Mouse (Mus musculus) heart, embryonic 12.5 days (tissue): ENCODE data around the gene Ankrd2. TPM values are rescaled to one million over a fixed set of nuclear protein-coding genes. Genes with fewer than 3 reads are reported as not detected.

Experiments used
- ATAC-seq: fragments of 200-750 bp; cut with Nextera tagmentation; 2 replicates; pipeline ENCODE4 v1.8.0; 2017; ENCODE audit warnings: moderate TSS enrichment, moderate library complexity; ENCODE audit not compliant: insufficient number of reproducible peaks, low FRiP score
- H3K27ac ChIP-seq: fragments of 300-500 bp; sonication (generic); 2 replicates; pipeline ENCODE4 v1.5.1; 2016; ENCODE audit warnings: mild to moderate bottlenecking, moderate library complexity; ENCODE audit not compliant: poor library complexity, severe bottlenecking
- H3K27me3 ChIP-seq: fragments of 300-500 bp; sonication (generic); replicated peaks from 2 replicates; pipeline ENCODE4 v1.6.1; 2016; ENCODE audit warnings: mild to moderate bottlenecking, moderate library complexity
- H3K36me3 ChIP-seq: fragments of 300-500 bp; sonication (generic); 2 replicates; pipeline ENCODE4 v1.6.1; 2016; ENCODE audit warnings: mild to moderate bottlenecking, moderate library complexity
- H3K4me1 ChIP-seq: fragments of 300-500 bp; sonication (generic); replicated peaks from 2 replicates; pipeline ENCODE4 v1.6.1; 2016; ENCODE audit warnings: mild to moderate bottlenecking
- H3K4me2 ChIP-seq: fragments of 300-500 bp; sonication (generic); 2 replicates; pipeline ENCODE4 v1.6.1; 2016; ENCODE audit warnings: mild to moderate bottlenecking, moderate library complexity
- H3K4me3 ChIP-seq: fragments of 300-500 bp; sonication (generic); 2 replicates; pipeline ENCODE4 v1.5.1; 2016; ENCODE audit warnings: mild to moderate bottlenecking
- H3K9ac ChIP-seq: fragments of 300-500 bp; sonication (generic); 2 replicates; pipeline ENCODE4 v1.6.1; 2016; ENCODE audit warnings: mild to moderate bottlenecking, moderate library complexity
- H3K9me3 ChIP-seq: fragments of 300-500 bp; sonication (generic); replicated peaks from 2 replicates; pipeline ENCODE4 v1.6.1; 2016; ENCODE audit warnings: mild to moderate bottlenecking, moderate library complexity
- WGBS: fragments of 180-500 bp; shearing (Covaris S2); methylation state at CpG from one replicate; pipeline ENCODE4 v1.1.7; 2016; 5-methylcytosine and 5-hydroxymethylcytosine counted together
- polyA plus RNA-seq: library from polyadenylated mRNA; unstranded; fragments of >200 nt; fragmentation: Nextera tagmentation; extraction: Ambion mirVana; gene quantifications from 2 replicates; pipeline ENCODE4 v1.2.1, GENCODE M21; 2016

Ankrd2 gene
- polyA plus RNA-seq, 1 experiment from 2014 or later = not detected

- Histone ChIP-seq H3K4me3 (no peak overlapping the region), H3K27ac (no peak overlapping the region), H3K36me3 (peaks cover 12% of the 10 kb centered on the region), H3K9me3 (no peaks in the 10 kb centered on the region), H3K27me3 (peaks cover 3% of the 10 kb centered on the region), H3K9ac (no peak overlapping the region), H3K4me2 (no peak overlapping the region; the same call in 1 of the 2 replicates), H3K4me1 (peaks cover 21% of the 10 kb centered on the region)
- no peak for ATAC-seq
- 54% methylated on average over 11 of the region's 11 CpGs for WGBS
Observed at GRCm38 (mm10) chr19:42034881-42035455, 832 bp upstream of the Ankrd2 start.

DNA sequence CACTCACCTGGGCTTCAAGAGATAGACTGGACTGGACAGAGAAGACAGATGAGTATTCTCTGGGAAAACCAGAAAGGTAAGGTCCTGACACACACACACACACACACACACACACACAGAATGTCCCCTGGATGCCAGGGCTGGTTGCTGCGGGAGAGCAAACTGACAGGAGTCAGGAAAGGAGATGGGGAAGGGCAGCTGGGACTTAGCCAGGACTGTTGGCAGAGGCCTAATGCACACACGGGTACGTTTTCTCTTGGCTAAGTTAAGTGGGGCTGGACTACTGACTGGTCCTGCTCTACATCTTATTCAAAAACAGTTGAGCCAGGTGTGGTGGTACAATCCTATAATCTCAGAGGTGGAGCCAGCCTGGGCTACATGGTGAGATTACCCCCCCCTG, 557 bp downstream of the Ankrd2 start:
- Histone ChIP-seq H3K36me3 (peaks cover 12% of the 10 kb centered on the region), H3K4me3 (no peak overlapping the region), H3K9ac (no peak overlapping the region), H3K9me3 (no peaks in the 10 kb centered on the region), H3K27me3 (peaks cover 12% of the 10 kb centered on the region), H3K27ac (no peak overlapping the region), H3K4me2 (no peak overlapping the region), H3K4me1 (peaks cover 21% of the 10 kb centered on the region)
- no peak for ATAC-seq
- 72% methylated on average over 3 of the region's 3 CpGs for WGBS

DNA sequence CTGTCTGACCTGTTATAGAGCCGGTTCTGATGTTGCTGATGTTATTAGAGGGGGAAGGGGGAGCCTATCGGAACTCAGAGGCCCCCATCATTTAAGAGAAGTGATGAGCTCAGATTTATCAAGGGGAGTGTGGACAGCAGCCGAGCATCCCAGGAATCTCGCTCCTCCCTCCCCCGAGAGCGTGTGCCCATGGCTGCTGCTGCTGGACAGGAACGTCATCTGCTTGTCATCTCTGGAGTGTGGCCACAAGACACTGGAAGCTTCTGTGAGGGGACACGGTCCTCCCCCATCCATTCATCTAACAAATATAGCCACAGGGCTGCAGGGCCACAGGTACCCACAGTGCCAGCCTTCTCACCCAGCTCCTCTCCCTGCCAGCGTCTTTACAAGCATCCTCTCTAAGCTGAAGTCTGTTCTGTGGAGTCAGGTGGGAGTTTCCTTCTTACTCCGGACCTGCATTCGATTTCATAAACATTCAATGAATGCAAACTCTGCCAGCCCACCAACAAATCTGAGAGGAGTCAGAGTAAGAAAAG, 1.4 kb downstream of the Ankrd2 start:
- Histone ChIP-seq H3K4me3 (no peak overlapping the region), H3K4me1 (peaks cover 21% of the 10 kb centered on the region), H3K9ac (no peak overlapping the region), H3K27me3 (peaks cover 12% of the 10 kb centered on the region), H3K36me3 (peaks cover 12% of the 10 kb centered on the region), H3K4me2 (no peak overlapping the region), H3K9me3 (no peaks in the 10 kb centered on the region), H3K27ac (no peak overlapping the region)
- WGBS = 49% methylated on average over 11 of the region's 11 CpGs
- ATAC-seq = no peak

DNA sequence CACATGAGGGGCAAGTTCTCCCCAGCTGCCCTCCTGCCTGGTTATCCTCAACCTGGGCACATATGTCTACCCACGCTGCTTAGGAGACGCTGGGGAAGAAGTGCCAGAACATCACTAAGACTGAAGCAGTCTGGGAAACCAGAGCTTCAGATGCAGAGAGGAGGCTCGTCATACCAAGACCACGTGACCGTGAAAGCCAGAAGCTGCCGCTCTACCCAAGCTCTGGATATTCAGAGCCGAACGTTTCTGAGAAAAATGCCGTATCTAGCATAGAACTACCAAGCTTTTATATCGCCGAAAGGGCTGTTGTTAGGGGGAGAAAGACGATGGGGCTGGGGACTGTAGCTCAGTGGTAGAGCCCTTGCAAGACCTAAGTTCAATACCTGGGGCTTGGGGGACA, 2.5 kb downstream of the Ankrd2 start:
- 92% methylated on average over 12 of the region's 12 CpGs for WGBS
- Histone ChIP-seq H3K4me1 (peaks cover 21% of the 10 kb centered on the region), H3K27ac (no peak overlapping the region), H3K27me3 (peaks cover 12% of the 10 kb centered on the region), H3K9me3 (no peaks in the 10 kb centered on the region), H3K9ac (no peak overlapping the region), H3K4me3 (no peak overlapping the region), H3K4me2 (no peak overlapping the region), H3K36me3 (peaks cover 7% of the 10 kb centered on the region)
- no peak for ATAC-seq

DNA sequence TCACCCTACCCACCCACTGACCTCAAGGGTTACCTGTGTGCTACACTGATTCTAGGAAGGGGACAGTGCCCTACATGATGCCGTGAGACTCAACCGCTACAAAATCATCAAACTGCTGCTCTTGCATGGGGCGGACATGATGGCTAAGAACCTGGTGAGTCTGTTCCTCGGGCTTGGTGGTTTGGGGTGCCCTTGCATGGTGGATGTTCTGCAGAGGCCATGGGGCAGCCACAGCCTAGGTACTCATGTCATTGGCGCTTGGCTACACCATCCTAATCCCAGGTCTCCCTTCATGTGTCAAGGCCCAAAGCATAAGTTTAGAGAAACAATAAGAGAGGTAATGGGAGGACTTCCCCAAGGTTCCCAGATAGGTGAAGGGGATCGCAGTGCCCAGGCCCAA, 8.2 kb downstream of the Ankrd2 start:
- H3K4me2 ChIP-seq = no peak overlapping the region
- peaks cover 12% of the 10 kb centered on the region for H3K27me3 ChIP-seq
- no peaks in the 10 kb centered on the region for H3K36me3 ChIP-seq
- no peak overlapping the region for H3K4me3 ChIP-seq
- no peak overlapping the region for H3K27ac ChIP-seq
- H3K9ac ChIP-seq = no peak overlapping the region
- no peaks in the 10 kb centered on the region for H3K9me3 ChIP-seq
- no peak for ATAC-seq
- 92% methylated on average over 6 of the region's 6 CpGs for WGBS
- H3K4me1 ChIP-seq = 0 out of 2 replicates have a peak, but pooled peaks cover 4% of the 10 kb centered on the region

- H3K9ac ChIP-seq = peak within 1 kb of the TSS; percentile 13; the same call in 1 of the 2 replicates
Observed at GRCm38 (mm10) chr19:42045269-42046102, 9.7 kb downstream of the Ankrd2 start, which contains the start of gene Hoga1. Gene Hoga1 (plus strand): TSS chr19:42045610.

DNA sequence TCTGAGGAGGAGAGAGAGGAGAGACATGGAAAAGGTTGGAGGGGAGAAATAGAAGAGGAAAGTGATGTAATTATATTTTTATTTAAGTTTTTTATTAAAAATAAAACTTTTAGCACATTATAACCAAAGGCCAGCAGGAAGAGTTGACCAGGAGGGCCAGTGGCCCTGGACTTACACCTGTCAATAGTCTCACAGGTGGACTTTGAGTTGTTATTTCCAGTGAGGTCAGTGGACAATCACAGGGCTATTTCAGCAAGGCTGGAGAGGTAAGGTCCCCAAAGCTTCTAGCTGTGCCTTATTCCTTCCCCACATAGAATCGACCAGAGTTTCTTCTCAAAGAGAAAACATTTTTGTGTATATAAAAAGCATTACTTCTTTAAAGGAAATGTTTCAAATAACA, 14.5 kb downstream of the Ankrd2 start:
- Histone ChIP-seq H3K4me2 (no peak overlapping the region), H3K9ac (no peak overlapping the region), H3K27me3 (no peaks in the 10 kb centered on the region), H3K9me3 (no peaks in the 10 kb centered on the region), H3K4me3 (no peak overlapping the region), H3K36me3 (no peaks in the 10 kb centered on the region), H3K27ac (no peak overlapping the region), H3K4me1 (peaks cover 4% of the 10 kb centered on the region; the same call in 1 of the 2 replicates)
- 70% methylated on average over 1 of the region's 1 CpGs for WGBS
- ATAC-seq = no peak

More at GRCm38 (mm10) chr19:42045269-42046102, 9.7 kb downstream of the Ankrd2 start, which contains the start of gene Hoga1:
- peak; percentile 82 for ATAC-seq
- Histone ChIP-seq H3K9me3 (no peaks in the 10 kb centered on the region), H3K27me3 (peaks cover 4% of the 10 kb centered on the region; the same call in 1 of the 2 replicates), H3K4me1 (0 out of 2 replicates have a peak, but pooled peaks cover 4% of the 10 kb centered on the region), H3K27ac (no peak within 1 kb of the TSS), H3K4me3 (peak within 1 kb of the TSS; percentile 45), H3K36me3 (no peaks in the 10 kb centered on the region), H3K4me2 (peak within 1 kb of the TSS; percentile 71)
- WGBS = 20% methylated on average over 23 of the region's 23 CpGs

- no peaks in the 10 kb centered on the region for H3K36me3 ChIP-seq
- ATAC-seq = no peak
Observed at GRCm38 (mm10) chr19:42051351-42051750, 15.6 kb downstream of the Ankrd2 start.

DNA sequence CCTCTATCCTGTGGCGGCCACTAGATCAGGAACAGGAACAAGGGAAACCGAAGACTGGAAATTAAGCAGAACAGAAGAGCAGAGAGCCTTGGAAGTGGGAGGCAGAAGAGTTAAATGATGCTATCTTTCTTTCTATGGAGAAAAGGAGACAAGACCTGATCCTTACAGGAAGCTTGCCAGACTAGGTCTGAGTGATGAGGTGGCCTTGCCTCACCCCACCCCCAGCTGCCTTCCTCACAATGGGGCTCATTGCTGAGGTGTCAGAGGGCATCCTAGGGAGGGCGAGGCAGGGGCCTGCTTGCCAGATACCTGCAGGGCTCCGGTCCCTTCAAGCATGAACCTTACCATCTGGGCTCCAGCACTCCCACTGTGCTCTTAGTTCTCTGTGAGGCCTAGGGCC, 16.1 kb downstream of the Ankrd2 start, which contains the start of gene 4933411K16Rik:
Gene 4933411K16Rik, plus strand, starts transcription at position 301 of the 400 bp plus-strand sequence.
- H3K4me3 ChIP-seq = no peak within 1 kb of the TSS
- no peaks in the 10 kb centered on the region for H3K36me3 ChIP-seq
- no peaks in the 10 kb centered on the region for H3K27me3 ChIP-seq
- WGBS = 67% methylated on average over 4 of the region's 4 CpGs
- H3K4me2 ChIP-seq = no peak within 1 kb of the TSS
- no peaks in the 10 kb centered on the region; the same call in 1 of the 2 replicates for H3K4me1 ChIP-seq
- H3K9me3 ChIP-seq = no peaks in the 10 kb centered on the region
- H3K27ac ChIP-seq = no peak within 1 kb of the TSS
- H3K9ac ChIP-seq = no peak within 1 kb of the TSS
- ATAC-seq = no peak

More at GRCm38 (mm10) chr19:42051351-42051750, 15.6 kb downstream of the Ankrd2 start:
- Histone ChIP-seq H3K4me2 (no peak overlapping the region), H3K4me1 (no peaks in the 10 kb centered on the region; the same call in 1 of the 2 replicates), H3K27me3 (no peaks in the 10 kb centered on the region), H3K9ac (no peak overlapping the region), H3K9me3 (no peaks in the 10 kb centered on the region), H3K27ac (no peak overlapping the region), H3K4me3 (no peak overlapping the region)
- 81% methylated on average over 3 of the region's 3 CpGs for WGBS

- H3K9ac ChIP-seq = no peak overlapping the region
- no peak overlapping the region for H3K4me2 ChIP-seq
- no peaks in the 10 kb centered on the region for H3K27me3 ChIP-seq
- no peaks in the 10 kb centered on the region for H3K9me3 ChIP-seq
- H3K36me3 ChIP-seq = no peaks in the 10 kb centered on the region
- 66% methylated on average over 6 of the region's 6 CpGs for WGBS
- H3K27ac ChIP-seq = no peak overlapping the region
- H3K4me3 ChIP-seq = no peak overlapping the region
- no peaks in the 10 kb centered on the region; the same call in 1 of the 2 replicates for H3K4me1 ChIP-seq
- no peak for ATAC-seq
Observed at GRCm38 (mm10) chr19:42054255-42054654, 18.5 kb downstream of the Ankrd2 start.

- Histone ChIP-seq H3K4me2 (no peak overlapping the region), H3K27ac (no peak overlapping the region), H3K36me3 (no peaks in the 10 kb centered on the region), H3K4me3 (no peak overlapping the region), H3K27me3 (no peaks in the 10 kb centered on the region), H3K9ac (no peak overlapping the region), H3K4me1 (no peaks in the 10 kb centered on the region; the same call in 1 of the 2 replicates), H3K9me3 (no peaks in the 10 kb centered on the region)
- WGBS = 89% methylated on average over 2 of the region's 2 CpGs
- no peak for ATAC-seq
Observed at GRCm38 (mm10) chr19:42055881-42056280, 20.1 kb downstream of the Ankrd2 start.
